Mouse (Mus musculus) G1E-ER4 (cell line): ENCODE results near the gene Dnah2. TPM values are rescaled to one million over a fixed set of nuclear protein-coding genes. Genes with fewer than 3 reads are reported as not detected.

Experiments
- GATA1 ChIP-seq: IDR thresholded peaks from one replicate; pipeline ENCODE4 v1.8.0; 2012; ENCODE audit warnings: low read length, inconsistent platforms
- polyA plus RNA-seq: library from polyadenylated mRNA; stranded (reverse); fragments of >175 nt; gene quantifications from 2 replicates; pipeline ENCODE4 v1.2.3, GENCODE M21; 2012

Gene Dnah2
- polyA plus RNA-seq, 1 experiment: 0.01 TPM

DNA sequence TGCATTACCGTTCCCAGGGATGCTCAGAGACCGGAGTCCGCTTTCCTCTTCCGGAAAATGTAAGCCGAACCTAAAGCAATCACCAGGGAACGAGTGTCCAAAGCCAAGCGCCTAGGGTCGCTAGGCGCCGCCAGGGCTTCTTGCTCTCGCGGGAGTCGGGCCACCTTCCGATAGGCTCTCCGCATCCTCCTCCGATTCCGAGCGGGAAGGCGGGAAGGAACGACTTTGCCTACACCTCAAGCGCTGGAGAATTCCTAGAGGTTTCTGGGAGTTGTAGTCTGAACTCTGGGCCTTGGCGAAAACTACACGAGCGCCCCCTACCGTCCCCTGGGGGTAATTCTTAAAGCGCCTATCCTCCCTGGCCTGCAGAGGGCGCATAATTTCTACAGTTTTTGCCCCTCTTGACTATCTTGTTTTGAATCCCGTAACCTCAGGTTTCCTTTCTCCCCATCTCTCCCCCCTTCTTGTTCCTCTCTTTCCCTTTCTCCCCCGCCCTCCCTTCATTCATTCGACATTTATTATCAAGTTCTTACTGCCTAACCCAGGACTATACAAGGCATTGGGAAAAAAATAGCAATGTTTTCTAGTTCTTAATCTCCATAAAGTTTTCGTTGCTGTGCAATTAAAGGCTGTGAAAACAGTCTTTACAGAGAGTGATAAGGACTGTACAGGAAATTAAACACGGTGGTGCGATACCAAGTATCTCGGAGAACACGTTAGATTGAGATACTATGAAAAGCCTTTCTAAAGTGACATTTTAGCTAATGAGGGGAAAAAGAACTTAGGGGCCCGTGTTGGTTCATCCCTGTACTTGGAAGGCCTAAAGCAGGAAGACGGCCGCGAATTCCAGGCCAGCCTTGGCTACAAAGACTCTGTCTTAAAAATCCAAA, 30.5 kb upstream of the Dnah2 start:
- TF ChIP-seq GATA1: no peak

DNA sequence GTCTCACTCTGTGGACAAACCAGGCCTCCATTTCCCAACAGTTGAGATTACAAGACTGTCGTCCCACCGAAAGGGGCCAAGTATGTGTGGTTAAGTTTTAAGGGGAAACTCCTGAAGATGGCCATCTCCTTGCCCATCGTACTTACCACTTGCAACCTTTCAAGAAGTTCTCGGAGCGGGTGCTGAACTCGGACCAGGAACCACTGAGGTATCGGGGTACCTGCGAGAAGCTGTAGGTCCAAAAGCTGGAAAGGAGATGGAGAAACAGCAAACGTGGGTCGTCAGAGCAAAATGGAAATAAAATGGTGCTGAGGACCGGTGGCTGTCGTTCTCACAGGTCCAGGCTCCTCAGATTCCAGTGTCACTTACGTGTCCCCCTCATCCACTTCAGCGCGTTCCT, 29.4 kb upstream of the Dnah2 start:
- no peak for TF ChIP-seq GATA1

DNA sequence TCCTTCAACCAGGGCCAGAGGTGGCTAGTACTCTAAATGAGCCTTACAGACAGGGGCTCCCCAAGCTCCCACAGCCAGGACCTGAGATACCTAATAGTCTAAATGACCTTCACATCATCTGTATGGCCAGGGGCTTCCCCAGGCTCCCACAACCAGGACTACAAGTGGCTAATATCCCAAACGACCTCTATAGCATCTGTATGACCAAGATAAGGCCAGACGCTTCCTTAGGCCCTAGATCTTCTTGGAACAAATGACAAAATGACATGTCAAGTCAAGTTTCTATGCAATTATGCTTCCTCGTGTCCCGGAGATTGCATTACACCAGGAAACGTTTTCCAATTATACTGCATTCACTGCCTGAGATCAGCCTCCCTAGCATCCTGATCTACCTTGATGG, 27.4 kb upstream of the Dnah2 start:
- no peak for TF ChIP-seq GATA1

DNA sequence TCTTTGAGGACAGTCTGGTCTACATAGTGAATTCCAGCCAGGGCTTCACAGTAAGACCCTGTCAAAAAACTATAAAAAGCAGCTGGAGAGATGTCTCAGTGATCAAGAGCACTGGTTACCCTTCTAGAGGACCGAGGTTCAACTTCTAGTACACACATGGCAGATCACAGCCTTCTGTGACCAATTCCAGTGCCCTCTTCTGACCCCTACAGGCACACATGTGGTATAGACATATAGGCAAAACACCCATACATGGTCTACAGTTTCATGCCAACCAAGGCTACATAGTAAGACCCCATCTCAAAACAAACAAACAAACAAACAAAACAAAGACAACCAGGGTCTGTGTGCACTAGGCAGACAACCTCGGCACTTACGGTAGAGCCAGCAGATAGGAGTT, 26.3 kb upstream of the Dnah2 start:
- no peak for TF ChIP-seq GATA1

DNA sequence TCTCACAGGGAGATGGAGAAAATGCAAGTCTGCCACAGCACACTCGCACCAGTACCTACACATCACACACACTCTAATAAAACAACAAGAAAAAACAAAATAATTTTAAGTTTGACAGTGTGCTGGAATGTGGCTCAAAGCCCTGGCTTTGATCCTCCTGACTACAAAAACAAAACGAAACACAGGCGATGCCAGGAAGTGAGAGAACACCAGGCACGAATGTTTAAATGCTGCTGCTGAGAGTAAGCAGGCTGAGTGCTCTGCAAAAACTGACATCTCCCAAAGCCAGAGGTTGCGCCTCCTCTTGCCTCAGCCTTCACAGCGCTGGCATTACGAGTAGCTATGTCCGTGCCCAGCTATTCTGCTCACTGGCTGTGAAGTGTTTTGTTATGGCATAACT, 16.2 kb upstream of the Dnah2 start:
- TF ChIP-seq GATA1: no peak

DNA sequence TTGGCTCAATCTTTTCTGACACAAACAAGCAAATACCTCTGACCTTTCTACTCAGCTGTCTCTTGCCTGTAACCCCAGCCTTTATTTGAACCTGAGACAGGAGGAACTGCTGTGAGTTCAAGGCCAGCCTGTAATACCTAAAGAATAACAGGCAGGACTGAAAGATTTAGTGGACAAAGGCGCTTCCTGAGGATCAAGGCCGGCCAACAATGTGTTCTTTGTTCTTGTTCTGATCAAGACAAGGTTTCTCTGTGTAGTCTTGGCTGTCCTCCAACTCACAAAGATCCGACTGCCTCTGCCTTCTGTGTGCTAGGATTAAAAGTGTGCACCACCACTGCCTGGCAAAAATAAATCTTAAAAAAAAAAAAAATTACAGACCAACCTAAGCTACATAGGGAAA, 15.5 kb upstream of the Dnah2 start:
- no peak for TF ChIP-seq GATA1

DNA sequence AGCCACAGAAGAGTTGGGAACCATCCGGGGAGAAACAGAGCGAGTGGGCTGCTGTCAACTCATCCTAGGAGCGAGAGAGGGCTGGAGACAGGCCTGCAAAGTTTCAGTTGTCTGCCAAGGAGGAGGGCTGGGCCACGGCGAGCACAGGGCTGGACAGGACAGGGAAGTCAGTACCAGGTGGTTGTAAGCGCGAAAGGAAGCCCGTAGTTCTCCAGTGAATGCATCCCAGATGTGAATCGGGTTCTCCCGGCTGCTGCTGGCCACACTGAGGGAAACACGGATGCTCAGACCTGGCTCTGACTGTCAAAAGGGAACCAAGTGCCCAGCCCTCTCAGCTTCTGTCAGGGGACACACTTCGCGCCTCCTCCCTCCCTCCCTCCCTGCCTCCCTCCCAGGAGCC, 14.5 kb upstream of the Dnah2 start:
- TF ChIP-seq GATA1: no peak

DNA sequence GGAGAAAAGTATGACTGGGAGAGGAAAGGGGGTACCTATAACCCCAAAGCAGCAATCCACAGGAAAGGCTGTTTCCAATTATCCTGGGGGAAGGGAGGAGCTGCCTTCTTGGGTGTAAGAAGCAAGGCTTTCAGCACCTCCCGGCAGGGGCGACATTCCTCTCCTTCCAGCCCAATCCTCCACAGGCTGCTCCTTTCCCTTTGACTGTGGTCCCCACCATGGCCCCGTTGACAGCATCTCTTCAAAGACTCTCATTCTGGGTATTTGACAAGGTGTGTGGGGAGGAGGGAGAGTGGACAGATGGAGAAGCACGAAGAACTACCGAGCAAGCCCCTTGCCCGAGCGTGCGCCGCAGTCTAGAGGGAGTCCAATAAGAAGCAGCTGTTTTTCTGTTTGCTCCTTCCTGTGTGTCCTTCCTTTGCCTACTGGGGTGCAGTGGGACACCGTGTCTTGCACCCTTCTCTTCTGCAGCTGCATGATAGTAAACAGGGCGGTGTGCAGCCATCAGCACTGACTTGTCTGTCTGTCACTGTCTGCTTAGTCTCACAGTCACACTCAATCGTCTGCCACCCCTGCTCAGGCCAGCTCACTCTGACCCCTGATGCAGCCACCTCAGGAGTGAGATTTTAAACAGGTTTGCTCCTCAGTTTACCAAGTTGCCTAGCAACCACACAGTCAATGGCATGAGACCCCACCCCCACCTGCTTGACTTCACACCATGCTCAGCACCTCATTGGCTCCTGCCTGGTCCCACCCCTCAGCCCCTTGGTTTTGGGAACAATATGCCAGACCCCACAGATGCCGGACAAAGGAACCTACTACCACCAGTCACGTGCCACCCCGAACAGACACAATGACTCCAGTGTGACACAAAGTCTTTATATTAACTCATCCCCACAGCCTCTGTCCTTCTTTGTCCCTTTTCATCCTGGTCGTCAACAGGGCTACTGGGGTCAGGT, 12.3 kb upstream of the Dnah2 start:
- TF ChIP-seq GATA1: no peak

DNA sequence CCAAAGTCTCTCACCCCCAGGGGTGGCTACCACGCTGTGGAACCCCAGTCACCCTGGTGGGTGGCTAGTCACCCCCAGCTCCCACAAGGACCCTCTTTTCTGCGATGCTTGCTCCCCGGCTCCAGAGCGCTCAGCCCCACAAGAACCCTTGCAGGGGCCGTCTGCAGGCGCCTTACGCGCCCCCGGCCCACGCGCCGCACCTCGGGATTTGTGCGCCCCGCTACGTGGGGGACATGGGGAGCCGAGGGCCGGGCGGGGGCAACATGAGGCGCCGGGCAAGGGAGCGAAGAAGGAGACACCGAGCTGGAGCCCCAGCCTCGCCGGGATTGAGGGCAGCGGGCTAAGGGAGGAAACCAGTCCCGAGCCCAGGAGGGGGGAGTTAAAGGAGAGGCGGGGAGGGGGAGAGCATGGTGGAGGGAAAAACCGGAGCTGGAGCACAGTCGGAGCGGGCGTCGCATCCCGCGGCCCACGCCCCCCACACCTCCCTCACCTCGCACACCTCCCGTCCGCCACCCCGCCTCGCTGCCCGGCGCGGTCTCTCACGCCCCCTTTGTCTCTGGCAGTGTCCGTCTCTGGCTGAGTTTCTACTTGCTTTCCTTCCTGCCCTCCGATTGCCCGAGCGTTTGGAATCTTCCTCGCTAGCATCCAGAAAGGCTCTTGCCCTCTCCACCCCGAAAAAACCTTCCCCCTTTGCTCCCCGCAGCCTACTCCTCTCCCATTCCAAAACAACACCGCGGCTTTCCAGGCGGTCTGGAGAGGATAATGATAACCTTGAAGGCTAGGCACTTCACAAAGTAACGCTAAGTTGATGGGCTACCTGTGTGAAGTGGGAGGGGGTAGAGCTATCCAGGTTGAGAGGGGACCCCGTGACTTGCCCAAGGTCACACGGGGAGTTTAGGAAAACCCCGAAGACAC, 11.2 kb upstream of the Dnah2 start, which contains the start of gene Efnb3:
TSS of gene Efnb3 (minus strand) at position 355 of the 915 bp plus-strand sequence.
- TF ChIP-seq GATA1: no peak

DNA sequence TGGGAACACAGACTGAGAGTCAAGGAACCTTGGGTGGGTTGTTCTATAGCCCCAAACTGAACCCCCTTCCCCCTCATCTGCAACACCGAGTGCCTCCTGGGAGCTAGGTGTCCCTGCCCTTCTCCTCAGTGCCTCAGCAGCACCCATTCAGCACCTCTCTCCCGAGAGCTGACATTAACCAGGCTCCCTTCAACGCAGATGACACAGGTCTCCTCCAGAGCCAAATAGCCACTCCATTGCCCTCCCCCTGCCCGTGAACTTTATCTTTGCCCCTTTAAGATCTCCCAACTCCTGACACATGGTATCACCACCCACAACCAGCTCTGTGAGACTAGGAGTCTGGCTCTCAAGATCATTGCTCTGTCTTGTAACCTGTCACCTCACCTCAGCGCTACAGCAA, 10.3 kb upstream of the Dnah2 start:
- TF ChIP-seq GATA1: no peak

DNA sequence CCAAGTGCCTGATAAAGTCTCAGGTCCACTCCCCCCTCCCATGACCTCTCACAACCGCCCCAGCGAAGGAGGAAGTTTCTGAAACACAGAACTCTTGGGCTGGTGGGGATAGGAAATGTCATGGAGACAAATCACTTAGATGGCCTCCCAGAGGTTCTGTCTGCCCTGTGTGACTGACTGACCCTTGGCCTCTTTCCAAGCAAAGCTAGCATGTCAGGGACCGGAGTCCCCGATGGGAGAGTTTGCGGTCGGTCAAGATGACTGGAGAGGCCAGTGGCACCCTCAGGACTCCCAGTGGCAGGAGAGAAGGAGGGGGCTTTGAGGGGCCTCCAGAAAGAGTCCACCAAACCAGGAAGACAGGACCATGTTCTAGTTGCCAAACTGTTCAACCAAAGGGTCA, 9.8 kb upstream of the Dnah2 start:
- no peak for TF ChIP-seq GATA1

DNA sequence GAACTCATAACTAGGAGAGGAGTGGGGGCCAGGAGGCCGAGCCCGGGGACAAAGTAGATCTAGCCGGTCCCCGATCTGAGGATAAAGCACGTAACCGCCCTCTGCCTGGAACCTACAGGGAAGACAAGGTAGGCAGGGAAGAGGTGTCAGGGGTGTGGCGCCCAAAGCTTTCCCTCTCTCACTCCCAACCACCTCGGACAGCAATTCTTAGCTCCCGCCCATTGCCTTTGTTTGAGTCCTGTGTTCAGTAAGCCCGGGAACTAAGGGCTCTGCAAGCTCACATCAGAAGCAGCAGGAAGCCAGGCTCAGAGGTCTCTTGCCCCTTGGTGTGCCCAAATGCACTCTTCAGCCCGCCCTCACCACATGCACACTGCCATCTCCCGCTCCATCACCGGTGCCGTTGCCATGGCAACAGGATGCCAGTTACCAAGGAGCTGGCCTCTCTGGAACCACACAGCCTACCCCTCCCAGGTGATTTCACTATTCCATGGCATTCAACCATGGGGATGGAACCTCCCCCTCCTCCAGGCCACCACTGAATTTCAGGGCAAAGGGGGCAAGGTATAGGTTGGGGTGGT, 8.6 kb upstream of the Dnah2 start:
- TF ChIP-seq GATA1: no peak

DNA sequence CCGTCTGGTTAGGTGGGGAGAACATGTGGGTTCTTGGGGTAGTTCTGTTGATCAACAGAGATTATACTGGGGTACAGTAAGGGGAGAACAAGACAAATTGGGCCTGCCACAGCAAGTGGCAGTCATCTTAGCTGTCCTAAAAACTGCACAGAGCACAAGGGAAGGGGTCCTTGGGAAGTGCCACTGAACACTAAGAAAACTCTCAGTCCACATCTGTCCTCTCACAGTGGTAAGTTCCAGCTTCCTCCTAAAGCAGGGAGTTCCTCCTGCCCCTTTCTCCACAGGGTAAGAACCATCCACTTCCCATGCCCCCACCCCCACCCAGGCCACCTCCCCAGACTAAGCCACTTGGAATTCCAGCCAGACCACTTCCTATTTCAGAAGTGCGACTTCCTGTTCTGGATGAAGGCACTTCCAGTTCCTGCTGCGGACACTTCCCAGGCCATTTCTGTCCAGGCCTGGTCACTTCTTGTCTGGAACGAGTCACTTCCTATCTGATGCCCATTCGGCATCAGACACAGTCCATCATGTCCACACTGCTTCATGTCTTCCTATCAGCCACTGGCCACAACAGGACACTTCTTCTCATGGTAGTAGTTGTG, 5.7 kb upstream of the Dnah2 start:
- no peak for TF ChIP-seq GATA1

DNA sequence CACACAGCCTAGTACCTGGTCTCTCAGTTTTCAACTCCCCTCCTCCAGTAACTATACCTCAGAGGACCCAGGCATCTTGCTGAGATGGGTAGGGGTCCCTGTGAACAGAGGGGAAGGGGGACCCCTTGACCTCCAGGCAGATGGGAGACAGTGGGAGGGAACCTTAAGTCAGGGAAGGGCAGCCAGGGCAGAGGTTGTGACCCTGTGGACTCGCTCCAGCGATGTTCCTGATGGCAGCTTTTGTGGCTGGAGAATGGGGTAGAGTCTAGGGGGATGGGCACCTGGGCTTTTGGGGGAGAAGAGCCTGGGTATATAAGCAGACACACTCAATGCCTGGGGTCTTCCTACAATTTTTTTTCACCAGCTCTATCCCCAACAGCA, 4.4 kb upstream of the Dnah2 start:
- no peak for TF ChIP-seq GATA1
